Mouse (Mus musculus) bone marrow macrophage, adult 2 months (primary cell): ENCODE results near the gene Cd8a.

Experiments used
- CTCF ChIP-seq: IDR thresholded peaks from 2 replicates; pipeline ENCODE4 v1.5.1; 2012; ENCODE audit warnings: low read depth, mild to moderate bottlenecking, low read length, moderate library complexity
- POLR2A ChIP-seq: IDR thresholded peaks from 2 replicates; pipeline ENCODE4 v1.6.1; 2012; ENCODE audit warnings: mild to moderate bottlenecking, low read depth, low read length, borderline replicate concordance

- TF ChIP-seq CTCF (no peak), POLR2A (no peak)
Observed at GRCm38 (mm10) chr6:71374311-71374829, 1.1 kb downstream of the Cd8a start.
